28 mouse cellular contexts compared by ENCODE assay signal in genomic region chr1:65420909-65421308, GRCm38 (mm10).
"Had no signal": no experiment of that assay in that cellular context is flagged by ENCODE, and none has a peak within 500 bp of the region (broad histone marks: within the 10 kb centered on the region; RNA-seq: fewer than 3 reads in every experiment).

No protein-coding gene starts in this region.

- DNase-seq: left cerebral cortex, postnatal 4 days; liver; liver, embryonic 13.5 days; liver, postnatal 0 days; lung, adult 18-20 months; lung, adult 2 months; lung, embryonic 14.5 days; lung, postnatal 10 days; lung, postnatal 14 days; lung, postnatal 36 days; lung, postnatal 4 days; midbrain, embryonic 14.5 days had no signal

- H3K4me3 ChIP-seq: limb, embryonic 10.5 days; limb, embryonic 12.5 days; limb, embryonic 13.5 days; limb, embryonic 15.5 days; liver, embryonic 12.5 days; liver, embryonic 13.5 days; liver, embryonic 15.5 days; lung, embryonic 15.5 days; megakaryocyte, embryonic 14.5 days; midbrain, embryonic 10.5 days; midbrain, embryonic 12.5 days; midbrain, embryonic 13.5 days; midbrain, embryonic 15.5 days; myocyte; neural tube, embryonic 12.5 days had no signal

- H3K27me3 ChIP-seq: limb, embryonic 12.5 days; limb, embryonic 13.5 days; limb, embryonic 15.5 days; liver, embryonic 12.5 days; liver, embryonic 13.5 days; liver, embryonic 15.5 days; lung, embryonic 15.5 days; megakaryocyte, embryonic 14.5 days; midbrain, embryonic 12.5 days; midbrain, embryonic 13.5 days; midbrain, embryonic 15.5 days; neural tube, embryonic 12.5 days had no signal

- H3K4me1 ChIP-seq: limb, embryonic 10.5 days; limb, embryonic 12.5 days; limb, embryonic 13.5 days; limb, embryonic 15.5 days; liver, embryonic 12.5 days; liver, embryonic 13.5 days; liver, embryonic 15.5 days; lung, embryonic 15.5 days; megakaryocyte, embryonic 14.5 days; midbrain, embryonic 10.5 days; midbrain, embryonic 12.5 days; midbrain, embryonic 13.5 days; midbrain, embryonic 15.5 days; neural tube, embryonic 12.5 days had no signal

- H3K36me3 ChIP-seq: limb, embryonic 10.5 days; limb, embryonic 12.5 days; limb, embryonic 13.5 days; limb, embryonic 15.5 days; liver, embryonic 12.5 days; liver, embryonic 13.5 days; liver, embryonic 15.5 days; lung, embryonic 15.5 days; midbrain, embryonic 10.5 days; midbrain, embryonic 12.5 days; midbrain, embryonic 13.5 days; midbrain, embryonic 15.5 days; neural tube, embryonic 12.5 days had no signal

- H3K9me3 ChIP-seq: limb, embryonic 10.5 days; limb, embryonic 12.5 days; limb, embryonic 13.5 days; limb, embryonic 15.5 days; liver, embryonic 12.5 days; liver, embryonic 13.5 days; liver, embryonic 15.5 days; lung, embryonic 15.5 days; megakaryocyte, embryonic 14.5 days; midbrain, embryonic 10.5 days; midbrain, embryonic 12.5 days; midbrain, embryonic 13.5 days; midbrain, embryonic 15.5 days; neural tube, embryonic 12.5 days had no signal

- ATAC-seq: liver, embryonic 12.5 days; liver, postnatal 0 days; lung, postnatal 0 days; midbrain, embryonic 13.5 days; midbrain, embryonic 15.5 days; midbrain, embryonic 16.5 days had no signal
